Mouse (Mus musculus) limb, embryonic 14.5 days (tissue): ENCODE results near the gene Gga1. TPM values are rescaled to one million over a fixed set of nuclear protein-coding genes. Genes with fewer than 3 reads are reported as not detected.

Source experiments
- ATAC-seq: fragments of 200-750 bp; cut with Nextera tagmentation; 2 replicates; pipeline ENCODE4 v1.8.0; 2017; ENCODE audit warnings: low read depth, moderate number of reproducible peaks, moderate TSS enrichment; ENCODE audit not compliant: low FRiP score
- DNase-seq: peaks from one replicate; pipeline ENCODE4 v3.0.0-alpha.2; 2015; ENCODE audit warnings: low spot score
- H3K27ac ChIP-seq: fragments of 300-500 bp; sonication (generic); replicated peaks from 2 replicates; pipeline ENCODE4 v1.5.1; 2014; ENCODE audit warnings: low read depth, mild to moderate bottlenecking, low read length, moderate library complexity, mixed read lengths
- H3K27me3 ChIP-seq: fragments of 300-500 bp; sonication (generic); 2 replicates; pipeline ENCODE4 v1.6.1; 2014; ENCODE audit warnings: low read length, mixed read lengths; ENCODE audit not compliant: control insufficient read depth, insufficient read depth
- H3K36me3 ChIP-seq: fragments of 300-500 bp; sonication (generic); 2 replicates; pipeline ENCODE4 v1.6.1; 2014; ENCODE audit warnings: mild to moderate bottlenecking, low read length, moderate library complexity, mixed read lengths; ENCODE audit not compliant: control insufficient read depth, insufficient read depth
- H3K4me1 ChIP-seq: fragments of 300-500 bp; sonication (generic); 2 replicates; pipeline ENCODE4 v1.6.1; 2014; ENCODE audit warnings: antibody characterized with exemption, low read length, mixed read lengths; ENCODE audit not compliant: control insufficient read depth, insufficient read depth
- H3K4me2 ChIP-seq: fragments of 300-500 bp; sonication (generic); replicated peaks from 2 replicates; pipeline ENCODE4 v1.6.1; 2014; ENCODE audit warnings: low read depth, mild to moderate bottlenecking, low read length, moderate library complexity; ENCODE audit not compliant: severe bottlenecking
- H3K4me3 ChIP-seq: fragments of 300-500 bp; sonication (generic); replicated peaks from 2 replicates; pipeline ENCODE4 v1.5.1; 2014; ENCODE audit warnings: low read length
- H3K9ac ChIP-seq: fragments of 300-500 bp; sonication (generic); 2 replicates; pipeline ENCODE4 v1.6.1; 2014; ENCODE audit warnings: mild to moderate bottlenecking, low read depth, low read length, moderate library complexity; ENCODE audit not compliant: severe bottlenecking
- H3K9me3 ChIP-seq: fragments of 300-500 bp; sonication (generic); 2 replicates; pipeline ENCODE4 v1.6.1; 2016; ENCODE audit warnings: low read length; ENCODE audit not compliant: control insufficient read depth
- POLR2A ChIP-seq: fragments of 200-500 bp; IDR thresholded peaks from 2 replicates; pipeline ENCODE4 v1.8.0; 2012; ENCODE audit warnings: inconsistent platforms, mild to moderate bottlenecking, moderate library complexity, borderline replicate concordance; ENCODE audit not compliant: insufficient read depth, insufficient read length; ENCODE audit errors: extremely low read depth
- WGBS: fragments of 180-500 bp; shearing (Covaris S2); extraction: QIAGEN DNeasy Blood & Tissue Kit; methylation state at CpG from one replicate; pipeline ENCODE4 v1.1.7; 2014; 5-methylcytosine and 5-hydroxymethylcytosine counted together
- microRNA-seq: library from miRNA; unstranded; fragments of <30 nt; microRNA quantifications from one replicate; pipeline ENCODE4, GENCODE M21; 2016
- polyA plus RNA-seq, 2 experiments: library from polyadenylated mRNA; depleted of rRNA in 1 of 2; stranded (reverse) in 1 of 2; unstranded in 1 of 2; fragments of >200 nt; fragmentation: Nextera tagmentation in 1 of 2; extraction: Ambion mirVana in 1 of 2; gene quantifications; 2 replicates each; pipeline versions ENCODE4 v1.2.1 to v1.2.3; 2012 to 2014

The Gga1 gene
- polyA plus RNA-seq, 2 experiments: 43.6 to 60.6 TPM

DNA sequence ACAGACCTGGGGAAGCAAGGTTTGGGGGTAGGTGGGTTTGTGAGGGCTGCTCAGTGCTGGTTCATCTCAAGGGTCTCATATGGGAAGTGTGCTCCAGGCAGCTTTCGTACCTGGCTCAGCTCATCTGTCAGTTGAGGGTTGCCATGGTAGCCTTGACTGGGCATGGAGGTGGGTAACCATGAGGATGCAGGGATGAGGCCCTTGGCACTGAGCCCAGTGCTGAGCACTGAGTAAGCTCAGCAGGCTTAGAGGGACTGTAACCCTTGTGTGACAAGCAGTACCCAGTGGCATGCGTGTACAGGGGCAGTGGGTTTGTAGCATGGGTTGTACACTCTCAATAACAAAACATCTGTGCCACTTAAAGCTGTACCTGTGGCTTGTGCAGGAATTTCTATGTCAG, 61.0 kb downstream of the Gga1 start:
- Histone ChIP-seq H3K4me3 (no peak overlapping the region), H3K4me1 (peaks cover 9% of the 10 kb centered on the region), H3K36me3 (peaks cover 47% of the 10 kb centered on the region), H3K27ac (no peak overlapping the region), H3K27me3 (no peaks in the 10 kb centered on the region), H3K4me2 (no peak overlapping the region), H3K9ac (no peak overlapping the region), H3K9me3 (no peaks in the 10 kb centered on the region)
- WGBS: 89% methylated on average over 2 of the region's 2 CpGs
- TF ChIP-seq POLR2A: no peak
- ATAC-seq (no peak), DNase-seq (no peak)

- H3K4me3 ChIP-seq: no peak overlapping the region
- H3K4me1 ChIP-seq: peaks cover 9% of the 10 kb centered on the region
- H3K27me3 ChIP-seq: no peaks in the 10 kb centered on the region
- H3K9me3 ChIP-seq: no peaks in the 10 kb centered on the region
- DNase-seq: no peak
- no peak overlapping the region for H3K27ac ChIP-seq
- H3K36me3 ChIP-seq: peaks cover 47% of the 10 kb centered on the region
- TF ChIP-seq POLR2A: no peak
- WGBS: 95% methylated on average over 13 of the region's 13 CpGs
- no peak for ATAC-seq
- no peak overlapping the region for H3K9ac ChIP-seq
- H3K4me2 ChIP-seq: no peak overlapping the region
These were observed 63.3 kb downstream of the Gga1 start for GRCm38 (mm10) chr15:78940325-78940724.

DNA sequence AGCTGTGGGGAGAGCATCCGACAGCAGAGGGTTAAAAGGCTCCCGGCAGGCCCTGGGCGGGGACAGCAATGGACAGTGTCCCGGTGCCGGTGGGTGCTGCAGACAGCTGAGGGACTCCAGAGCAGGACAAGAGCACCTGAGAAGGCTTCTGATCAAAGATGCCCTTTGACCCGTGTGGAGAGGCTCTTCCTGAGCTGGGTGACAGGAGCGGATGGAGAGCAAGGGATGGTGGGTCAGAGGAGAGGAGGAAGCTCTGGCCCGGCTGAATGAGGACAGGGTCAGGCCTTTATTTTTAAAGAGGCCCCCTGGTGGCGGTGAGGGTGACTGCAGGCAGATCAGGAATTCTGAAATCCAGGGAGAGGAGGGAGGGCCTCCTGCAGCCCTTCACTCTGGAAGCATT, 65.7 kb downstream of the Gga1 start:
- WGBS: 4% methylated on average over 9 of the region's 9 CpGs
- no peaks in the 10 kb centered on the region for H3K9me3 ChIP-seq
- peak; percentile 65 for ATAC-seq
- H3K36me3 ChIP-seq: peaks cover 33% of the 10 kb centered on the region
- H3K4me3 ChIP-seq: peak overlapping the region; percentile 33
- peaks cover 9% of the 10 kb centered on the region; the same call in 1 of the 2 replicates for H3K4me1 ChIP-seq
- peak overlapping the region; percentile 50 for H3K4me2 ChIP-seq
- no peak overlapping the region for H3K27ac ChIP-seq
- peak; percentile 72 for DNase-seq
- no peaks in the 10 kb centered on the region for H3K27me3 ChIP-seq
- peak overlapping the region; percentile 46; the same call in 1 of the 2 replicates for H3K9ac ChIP-seq
- TF ChIP-seq POLR2A: no peak

Small RNAs within 50 kb of the gene (microRNA-seq; reads per million reads assigned to microRNA genes)
- not detected for gene Mir6955

Other genes starting within 250 kb of the Gga1 start
- 0.19 and 0.24 TPM in 2 replicates for gene Elfn2, start 158.4 kb upstream of the Gga1 start, polyA plus RNA-seq (2012; rRNA removed)
- gene Elfn2, start 158.4 kb upstream of the Gga1 start, polyA plus RNA-seq (2014; fragmentation: Nextera tagmentation; extraction: Ambion mirVana): 0.04 TPM in 1 of 2 replicates, not detected in the other
- 13.9 and 17.3 TPM in 2 replicates for gene Mfng, start 103.7 kb upstream of the Gga1 start, polyA plus RNA-seq (2012; rRNA removed)
- gene Mfng, start 103.7 kb upstream of the Gga1 start, polyA plus RNA-seq (2014; fragmentation: Nextera tagmentation; extraction: Ambion mirVana): 10.1 and 11.7 TPM in 2 replicates
- gene Card10, start 74.1 kb upstream of the Gga1 start, polyA plus RNA-seq (2012; rRNA removed): 9.0 and 12.4 TPM in 2 replicates
- 4.4 and 5.1 TPM in 2 replicates for gene Card10, start 74.1 kb upstream of the Gga1 start, polyA plus RNA-seq (2014; fragmentation: Nextera tagmentation; extraction: Ambion mirVana)
- gene Cdc42ep1, start 34.6 kb upstream of the Gga1 start, polyA plus RNA-seq (2012; rRNA removed): 25.2 and 34.3 TPM in 2 replicates
- 23.1 and 24.3 TPM in 2 replicates for gene Cdc42ep1, start 34.6 kb upstream of the Gga1 start, polyA plus RNA-seq (2014; fragmentation: Nextera tagmentation; extraction: Ambion mirVana)
- 0.65 and 0.72 TPM in 2 replicates for gene Lgals2, start 21.7 kb upstream of the Gga1 start, polyA plus RNA-seq (2012; rRNA removed)
- 0.58 TPM in 1 of 2 replicates, not detected in the other for gene Lgals2, start 21.7 kb upstream of the Gga1 start, polyA plus RNA-seq (2014; fragmentation: Nextera tagmentation; extraction: Ambion mirVana)
- 0.19 and 0.20 TPM in 2 replicates for gene Gm49510, start 22.5 kb downstream of the Gga1 start, polyA plus RNA-seq (2012; rRNA removed)
- 0.92 and 1.5 TPM in 2 replicates for gene Gm49510, start 22.5 kb downstream of the Gga1 start, polyA plus RNA-seq (2014; fragmentation: Nextera tagmentation; extraction: Ambion mirVana)
- 127 and 202 TPM in 2 replicates for gene Sh3bp1, start 22.6 kb downstream of the Gga1 start, polyA plus RNA-seq (2012; rRNA removed)
- gene Sh3bp1, start 22.6 kb downstream of the Gga1 start, polyA plus RNA-seq (2014; fragmentation: Nextera tagmentation; extraction: Ambion mirVana): 51.7 and 54.9 TPM in 2 replicates
- 32.5 and 44.4 TPM in 2 replicates for gene Pdxp, start 36.7 kb downstream of the Gga1 start, polyA plus RNA-seq (2012; rRNA removed)
- 20.8 and 21.7 TPM in 2 replicates for gene Pdxp, start 36.7 kb downstream of the Gga1 start, polyA plus RNA-seq (2014; fragmentation: Nextera tagmentation; extraction: Ambion mirVana)
- gene Lgals1, start 49.5 kb downstream of the Gga1 start, polyA plus RNA-seq (2012; rRNA removed): 2,106 and 2,309 TPM in 2 replicates
- 2,467 and 2,738 TPM in 2 replicates for gene Lgals1, start 49.5 kb downstream of the Gga1 start, polyA plus RNA-seq (2014; fragmentation: Nextera tagmentation; extraction: Ambion mirVana)
- 38.8 and 41.0 TPM in 2 replicates for gene Nol12, start 57.7 kb downstream of the Gga1 start, polyA plus RNA-seq (2012; rRNA removed)
- 50.6 and 53.1 TPM in 2 replicates for gene Nol12, start 57.7 kb downstream of the Gga1 start, polyA plus RNA-seq (2014; fragmentation: Nextera tagmentation; extraction: Ambion mirVana)
- gene Triobp, start 70.5 kb downstream of the Gga1 start, polyA plus RNA-seq (2012; rRNA removed): 64.4 and 72.3 TPM in 2 replicates
- gene Triobp, start 70.5 kb downstream of the Gga1 start, polyA plus RNA-seq (2014; fragmentation: Nextera tagmentation; extraction: Ambion mirVana): 44.7 and 46.8 TPM in 2 replicates
- gene H1f0, start 151.3 kb downstream of the Gga1 start, polyA plus RNA-seq (2012; rRNA removed): 390 and 433 TPM in 2 replicates
- 250 and 278 TPM in 2 replicates for gene H1f0, start 151.3 kb downstream of the Gga1 start, polyA plus RNA-seq (2014; fragmentation: Nextera tagmentation; extraction: Ambion mirVana)
- gene Galr3, start 164.7 kb downstream of the Gga1 start, polyA plus RNA-seq (2012; rRNA removed): 0.39 and 0.49 TPM in 2 replicates
- gene Galr3, start 164.7 kb downstream of the Gga1 start, polyA plus RNA-seq (2014; fragmentation: Nextera tagmentation; extraction: Ambion mirVana): not detected in 2 replicates
- 58.3 and 72.3 TPM in 2 replicates for gene Ankrd54, start 185.7 kb downstream of the Gga1 start, polyA plus RNA-seq (2012; rRNA removed)
- 44.4 and 54.3 TPM in 2 replicates for gene Ankrd54, start 185.7 kb downstream of the Gga1 start, polyA plus RNA-seq (2014; fragmentation: Nextera tagmentation; extraction: Ambion mirVana)
- 198 and 206 TPM in 2 replicates for gene Eif3l, start 198.0 kb downstream of the Gga1 start, polyA plus RNA-seq (2012; rRNA removed)
- 214 and 219 TPM in 2 replicates for gene Eif3l, start 198.0 kb downstream of the Gga1 start, polyA plus RNA-seq (2014; fragmentation: Nextera tagmentation; extraction: Ambion mirVana)
- 31.0 and 35.4 TPM in 2 replicates for gene Micall1, start 231.7 kb downstream of the Gga1 start, polyA plus RNA-seq (2012; rRNA removed)
- gene Micall1, start 231.7 kb downstream of the Gga1 start, polyA plus RNA-seq (2014; fragmentation: Nextera tagmentation; extraction: Ambion mirVana): 12.8 and 14.8 TPM in 2 replicates